Mouse (Mus musculus) bone marrow, adult 2 months (tissue): ENCODE measurements around the gene Aimp1. TPM values are rescaled to one million over a fixed set of nuclear protein-coding genes. Genes with fewer than 3 reads are reported as not detected.
A peak's percentile ranks its signal among the peaks of the same experiment; 100 is the strongest.

Experiments
- H3K27ac ChIP-seq: fragments of 200-500 bp; 2 replicates; pipeline ENCODE4 v1.5.1; 2012; ENCODE audit warnings: low read depth, mild to moderate bottlenecking, control low read depth, inconsistent platforms, low read length; ENCODE audit not compliant: control insufficient read depth, poor library complexity, insufficient read depth
- H3K4me1 ChIP-seq: fragments of 200-500 bp; 2 replicates; pipeline ENCODE4 v1.6.1; 2011; ENCODE audit warnings: low read length; ENCODE audit not compliant: control insufficient read depth, insufficient read depth
- H3K4me3 ChIP-seq: fragments of 200-500 bp; replicated peaks from 2 replicates; pipeline ENCODE3; 2011; ENCODE audit warnings: mild to moderate bottlenecking, low read depth, low read length, control low read depth; ENCODE audit not compliant: control insufficient read depth
- CTCF ChIP-seq: fragments of 200-500 bp; IDR thresholded peaks from 2 replicates; pipeline ENCODE4 v1.5.1; 2011; ENCODE audit warnings: low read length, control low read depth; ENCODE audit not compliant: control insufficient read depth, insufficient read depth
- POLR2A ChIP-seq: fragments of 200-500 bp; IDR thresholded peaks from 2 replicates; pipeline ENCODE4 v1.6.1; 2011; ENCODE audit warnings: low read depth, mild to moderate bottlenecking, control low read depth, low read length, borderline replicate concordance; ENCODE audit not compliant: control insufficient read depth
- WGBS: fragments of 180-500 bp; shearing (Covaris S2); methylation state at CpG from one replicate; pipeline ENCODE4 v1.1.7; 2018; 5-methylcytosine and 5-hydroxymethylcytosine counted together
- polyA plus RNA-seq: library from polyadenylated mRNA; stranded (reverse); fragments of >200 nt; gene quantifications from 2 replicates; pipeline ENCODE4 v1.2.4, GENCODE M21; 2011; ENCODE audit warnings: low replicate concordance; ENCODE audit not compliant: missing spikeins, insufficient read depth, insufficient read length

The Aimp1 gene
- polyA plus RNA-seq, result 57.3 and 72.9 TPM in 2 replicates

DNA sequence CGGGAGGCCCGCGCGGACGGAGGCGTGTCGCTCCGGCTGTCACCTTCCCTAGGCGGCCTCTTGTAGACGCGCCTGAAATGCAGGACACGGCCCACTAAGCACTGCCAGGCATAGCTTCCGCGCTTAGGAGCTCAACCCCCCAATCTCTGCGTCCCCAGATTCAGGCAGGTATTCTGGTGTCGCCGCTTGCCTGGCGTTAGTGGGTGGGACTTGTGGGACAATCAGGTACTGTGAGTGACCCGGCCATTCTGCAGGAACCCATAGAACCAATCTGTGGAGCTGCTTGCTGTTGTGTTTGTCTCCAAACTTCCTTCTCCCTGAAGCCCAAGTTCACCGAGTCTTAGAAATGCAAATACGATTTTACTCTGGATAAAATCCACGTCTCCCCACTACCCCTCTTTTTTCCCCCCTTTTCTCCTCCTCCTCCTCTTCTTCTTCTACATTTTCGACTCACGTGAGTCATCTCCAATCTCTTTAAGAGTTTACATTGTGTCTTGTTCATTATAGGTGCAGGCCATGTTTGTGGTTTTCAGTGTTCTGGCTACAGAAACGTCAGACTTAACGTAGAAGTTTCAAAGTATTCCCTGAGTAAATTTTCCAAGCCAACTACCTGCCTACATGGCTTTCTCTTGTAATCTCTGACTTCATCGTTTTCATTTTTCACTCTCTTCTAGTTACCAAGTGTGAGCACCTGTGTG, at the start of gene Aimp1:
Gene Aimp1, minus strand, starts transcription at position 140 of the 698 bp plus-strand sequence.
- no peak for TF ChIP-seq POLR2A
- no peak for TF ChIP-seq CTCF
- under 1% methylated on average over 27 of the region's 27 CpGs for WGBS
- Histone ChIP-seq H3K4me3 (peak within 1 kb of the TSS; percentile 96), H3K4me1 (no peaks in the 10 kb centered on the region; the same call in 1 of the 2 replicates), H3K27ac (peak within 1 kb of the TSS; percentile 94)

DNA sequence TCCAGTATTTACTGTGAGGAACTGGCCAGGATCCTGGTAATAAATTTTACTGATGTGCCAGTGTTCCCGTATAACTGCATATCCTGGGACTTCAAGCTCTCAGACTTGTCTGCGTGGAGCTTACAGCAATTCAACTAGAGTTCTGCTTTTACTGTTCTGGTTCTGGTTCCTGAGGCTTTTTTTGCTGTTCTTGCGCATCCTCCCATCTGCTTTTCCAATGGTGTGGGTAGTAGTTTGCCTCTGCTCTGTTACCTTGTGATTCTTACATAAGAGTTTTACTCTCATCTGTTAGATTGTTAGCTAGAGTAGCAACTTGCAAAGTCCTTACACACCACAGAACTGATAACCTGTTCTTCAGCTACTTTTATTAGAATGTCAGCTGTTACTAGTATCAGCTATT, 40.2 kb upstream of the Aimp1 start:
- 87% methylated on average over 3 of the region's 3 CpGs for WGBS

DNA sequence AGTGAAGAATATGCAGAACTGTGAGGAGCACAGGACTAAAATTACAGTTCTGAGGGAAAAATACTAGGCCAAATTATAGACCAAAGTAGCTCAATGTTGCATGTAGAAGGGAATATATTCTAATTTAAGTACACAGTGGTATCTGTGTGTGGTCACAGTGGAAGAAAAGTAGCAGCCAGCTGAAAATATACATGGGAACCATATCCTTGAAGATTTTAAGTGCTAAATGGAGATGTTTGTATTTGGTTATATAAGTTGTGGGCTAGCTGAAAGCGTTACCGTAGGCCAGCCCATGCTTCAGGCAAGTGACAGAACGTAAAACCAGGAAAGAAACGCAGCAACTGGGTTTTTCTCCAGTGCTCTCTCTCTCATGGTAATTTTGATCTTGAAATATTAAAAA, 33.1 kb upstream of the Aimp1 start:
- TF ChIP-seq CTCF (no peak), POLR2A (no peak)
- no peak overlapping the region for H3K4me3 ChIP-seq
- 88% methylated on average over 4 of the region's 4 CpGs for WGBS
- no peaks in the 10 kb centered on the region for H3K4me1 ChIP-seq
- H3K27ac ChIP-seq, result no peak overlapping the region

More for the DNA sequence above, 40.2 kb upstream of the Aimp1 start:
- Histone ChIP-seq H3K4me3 (no peak overlapping the region), H3K27ac (no peak overlapping the region), H3K4me1 (no peaks in the 10 kb centered on the region)
- TF ChIP-seq CTCF, result no peak
- TF ChIP-seq POLR2A, result no peak

DNA sequence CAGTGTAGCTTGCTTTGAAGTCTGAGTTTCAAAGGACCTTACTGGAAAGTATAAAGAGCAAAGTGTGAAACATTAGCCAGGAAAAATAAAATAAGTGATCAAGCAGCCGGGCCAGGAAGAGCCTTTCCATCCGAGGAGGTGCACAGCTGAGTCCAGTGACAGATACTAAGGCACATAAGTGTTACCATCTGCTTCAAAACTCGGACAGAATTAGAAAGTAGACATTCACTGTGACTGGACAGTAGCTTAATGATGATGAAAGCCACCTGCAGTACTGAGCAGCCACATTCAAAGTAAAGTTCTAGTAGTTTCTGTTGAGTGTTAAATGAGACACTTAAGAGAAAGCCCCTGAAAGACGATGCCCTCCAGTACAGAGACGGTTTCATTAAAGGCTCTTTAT, 29.7 kb upstream of the Aimp1 start:
- WGBS, result 82% methylated on average over 5 of the region's 5 CpGs
- TF ChIP-seq POLR2A (no peak), CTCF (no peak)
- Histone ChIP-seq H3K4me3 (no peak overlapping the region), H3K27ac (no peak overlapping the region), H3K4me1 (no peaks in the 10 kb centered on the region)

DNA sequence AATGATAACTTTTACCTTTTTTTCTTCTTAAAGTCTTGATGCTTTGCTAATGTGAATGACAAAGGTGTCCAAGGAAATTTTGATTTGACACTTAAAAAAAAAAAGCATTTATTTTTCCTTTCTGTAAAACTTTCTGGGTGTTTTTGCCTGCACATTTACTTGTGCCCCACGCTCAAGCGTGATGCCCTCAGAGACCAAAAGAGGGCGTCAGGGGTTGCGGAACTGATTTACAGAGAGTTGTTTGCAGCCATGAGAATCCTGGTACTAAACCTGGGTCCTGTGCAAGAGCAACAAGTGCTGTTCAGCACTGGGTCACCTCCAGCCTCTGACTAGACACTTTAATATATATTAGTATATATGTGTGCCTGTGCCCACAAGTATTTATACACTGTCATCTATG, 22.8 kb upstream of the Aimp1 start:
- Histone ChIP-seq H3K27ac (no peak overlapping the region), H3K4me1 (no peaks in the 10 kb centered on the region), H3K4me3 (no peak overlapping the region)
- TF ChIP-seq CTCF, result no peak
- no peak for TF ChIP-seq POLR2A
- 87% methylated on average over 4 of the region's 4 CpGs for WGBS

DNA sequence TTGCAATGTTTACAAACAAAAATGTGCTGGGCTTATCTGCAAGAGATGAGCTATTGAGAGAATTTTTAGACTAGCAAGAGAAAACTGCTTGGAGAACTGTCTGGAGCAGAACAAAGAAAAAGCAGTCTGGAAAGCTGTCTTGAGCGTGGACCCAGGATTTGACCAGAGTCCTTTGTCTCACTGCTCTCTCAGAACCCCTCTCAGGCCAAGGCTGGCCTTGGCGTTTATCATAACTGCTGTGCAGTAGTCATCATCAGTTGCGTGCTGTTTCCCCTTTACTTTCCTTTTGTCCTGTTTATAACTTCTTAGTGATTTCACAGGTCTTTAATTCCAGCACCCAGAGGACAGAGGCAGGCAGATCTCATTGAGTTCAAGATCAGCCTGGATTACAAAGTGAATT, 20.0 kb upstream of the Aimp1 start:
- no peaks in the 10 kb centered on the region for H3K4me1 ChIP-seq
- no peak overlapping the region for H3K4me3 ChIP-seq
- no peak for TF ChIP-seq POLR2A
- no peak for TF ChIP-seq CTCF
- no peak overlapping the region for H3K27ac ChIP-seq
- WGBS, result 87% methylated on average over 3 of the region's 3 CpGs

DNA sequence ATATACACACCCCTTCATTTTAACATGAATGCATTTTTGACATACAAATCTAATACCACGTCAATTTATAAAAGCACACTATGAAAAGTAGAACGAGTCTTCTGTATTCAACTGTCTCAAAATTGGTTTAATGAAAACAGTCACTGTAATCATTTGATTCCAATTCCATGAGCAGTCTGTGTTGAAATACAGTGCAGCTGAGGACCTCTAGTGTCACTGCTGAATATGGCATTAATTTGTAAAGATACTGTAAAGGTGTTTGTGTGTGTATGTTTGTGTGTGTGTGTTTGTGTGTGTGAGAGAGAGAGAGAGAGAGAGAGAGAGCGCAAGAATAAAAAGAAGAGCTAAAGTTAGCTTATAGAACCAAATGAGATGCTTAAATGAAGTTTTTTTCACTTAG, 17.2 kb upstream of the Aimp1 start:
- H3K4me3 ChIP-seq, result no peak overlapping the region
- TF ChIP-seq POLR2A (no peak), CTCF (no peak)
- H3K27ac ChIP-seq, result no peak overlapping the region
- 78% methylated on average over 3 of the region's 3 CpGs for WGBS
- H3K4me1 ChIP-seq, result no peaks in the 10 kb centered on the region

DNA sequence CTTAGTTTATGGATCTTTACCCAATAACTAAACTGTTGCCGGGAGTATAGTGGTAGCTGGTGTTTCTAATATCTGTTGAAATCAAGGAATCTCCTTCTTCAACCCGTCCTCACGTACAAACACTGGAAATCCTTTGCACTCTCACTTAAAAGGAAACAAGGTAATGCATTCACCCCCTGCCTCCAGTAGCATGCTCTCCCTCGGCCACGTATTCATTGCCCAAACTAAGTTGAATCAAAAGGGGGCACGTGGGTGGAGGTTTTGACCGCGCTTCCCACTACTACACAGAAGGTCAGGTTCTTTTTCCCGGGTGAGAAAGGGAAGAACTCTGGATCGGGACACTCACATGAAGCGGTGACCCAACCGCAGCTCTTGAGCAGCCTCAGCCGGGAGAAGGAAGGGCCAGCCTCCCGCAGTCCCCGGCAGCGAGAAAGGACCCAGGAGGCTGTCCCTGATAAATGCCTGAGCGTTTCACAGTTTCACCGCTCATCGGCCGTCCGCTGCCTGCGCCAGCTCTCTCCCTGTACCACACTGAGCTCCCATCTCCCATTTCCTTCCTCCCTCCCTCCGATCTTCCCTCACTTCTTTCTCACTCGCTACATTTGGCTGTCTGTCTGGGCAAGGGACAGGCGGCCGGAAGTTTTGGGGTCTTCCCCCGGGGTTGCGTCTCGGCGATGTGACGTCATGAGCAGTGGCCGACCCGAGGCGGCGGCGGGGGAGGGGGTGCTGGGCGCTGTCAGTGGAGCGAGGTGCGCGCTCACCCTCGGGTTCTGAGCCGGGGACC, 531 bp downstream of the Aimp1 start, which contains the start of gene Tbck:
Gene Tbck, plus strand, starts transcription at position 698 of the 784 bp plus-strand sequence.
- under 1% methylated on average over 42 of the region's 42 CpGs for WGBS
- H3K27ac ChIP-seq, result peak within 1 kb of the TSS; percentile 94
- no peaks in the 10 kb centered on the region; the same call in 1 of the 2 replicates for H3K4me1 ChIP-seq
- TF ChIP-seq CTCF (no peak), POLR2A (peak; percentile 45; the same call in 1 of the 2 replicates)
- peak within 1 kb of the TSS; percentile 96 for H3K4me3 ChIP-seq
